Mouse (Mus musculus): ENCODE results near the gene Got2. TPM values are rescaled to one million over a fixed set of nuclear protein-coding genes. Genes with fewer than 3 reads are reported as not detected.

Gene Got2
- polyA plus RNA-seq, 2 experiments: 60.2 to 101 TPM

DNA sequence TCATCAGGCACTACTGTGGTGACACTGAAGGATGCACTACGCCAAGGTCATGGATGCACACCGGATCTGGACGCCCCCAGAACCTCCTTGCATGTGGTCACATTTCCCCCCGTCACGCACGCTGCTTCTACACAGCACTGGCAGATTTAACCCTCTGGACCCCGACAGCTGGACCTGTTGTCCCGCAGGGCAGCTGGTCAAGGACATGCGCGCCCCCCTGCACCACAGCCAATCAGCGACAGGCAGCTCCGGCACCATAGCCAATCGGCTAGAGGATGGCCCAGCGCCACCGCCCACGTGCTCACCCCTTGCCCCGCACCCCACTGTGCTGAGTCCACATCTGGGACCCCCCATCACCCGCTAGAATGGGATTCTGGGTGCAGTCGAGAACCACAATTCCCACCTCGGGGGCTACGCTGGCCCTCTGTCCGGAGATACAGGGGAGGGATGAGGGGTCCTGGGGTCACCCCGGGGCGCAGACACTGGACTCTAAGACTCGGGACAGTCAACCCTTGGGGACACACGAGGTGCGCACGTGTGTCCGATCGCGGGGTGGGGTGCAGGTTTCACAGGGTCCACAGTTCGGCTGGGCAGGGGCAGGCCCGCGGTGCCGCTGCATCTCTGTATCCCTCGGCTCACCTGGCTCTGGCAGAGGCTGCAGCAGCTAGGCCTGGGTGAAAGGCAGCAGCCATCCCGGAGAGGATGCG is 616 bp downstream of the Got2 start:
- ATAC-seq (ENCODE audit: low FRiP score, low read depth): peak; percentile 93
- Histone ChIP-seq H3K9ac (ENCODE audit: low read depth, low read length, severe bottlenecking) (peak overlapping the region; percentile 70), H3K9me3 (ENCODE audit: control insufficient read depth, low read length) (no peaks in the 10 kb centered on the region), H3K27me3 (ENCODE audit: control insufficient read depth, insufficient read depth, low read length) (no peaks in the 10 kb centered on the region), H3K4me2 (replicated peaks; ENCODE audit: low read depth, low read length, severe bottlenecking) (peak overlapping the region; percentile 79), H3K27ac (replicated peaks; ENCODE audit: low read depth, low read length) (peak overlapping the region; percentile 58), H3K4me1 (ENCODE audit: control insufficient read depth, insufficient read depth, low read length) (peaks cover 3% of the 10 kb centered on the region; the same call in 1 of the 2 replicates), H3K4me3 (replicated peaks; ENCODE audit: low read length) (peak overlapping the region; percentile 89), H3K36me3 (ENCODE audit: control insufficient read depth, insufficient read depth, low read length) (no peaks in the 10 kb centered on the region)
- 1% methylated on average over 36 of the region's 38 CpGs for WGBS
- DNase-seq (ENCODE audit: low spot score): peak; percentile 84
- 0 out of 2 replicates have a peak, but pooled peaks have one; percentile 8 for TF ChIP-seq POLR2A (IDR thresholded peaks at IDR 0.05; ENCODE audit: borderline replicate concordance, extremely low read depth, insufficient read depth, insufficient read length)

DNA sequence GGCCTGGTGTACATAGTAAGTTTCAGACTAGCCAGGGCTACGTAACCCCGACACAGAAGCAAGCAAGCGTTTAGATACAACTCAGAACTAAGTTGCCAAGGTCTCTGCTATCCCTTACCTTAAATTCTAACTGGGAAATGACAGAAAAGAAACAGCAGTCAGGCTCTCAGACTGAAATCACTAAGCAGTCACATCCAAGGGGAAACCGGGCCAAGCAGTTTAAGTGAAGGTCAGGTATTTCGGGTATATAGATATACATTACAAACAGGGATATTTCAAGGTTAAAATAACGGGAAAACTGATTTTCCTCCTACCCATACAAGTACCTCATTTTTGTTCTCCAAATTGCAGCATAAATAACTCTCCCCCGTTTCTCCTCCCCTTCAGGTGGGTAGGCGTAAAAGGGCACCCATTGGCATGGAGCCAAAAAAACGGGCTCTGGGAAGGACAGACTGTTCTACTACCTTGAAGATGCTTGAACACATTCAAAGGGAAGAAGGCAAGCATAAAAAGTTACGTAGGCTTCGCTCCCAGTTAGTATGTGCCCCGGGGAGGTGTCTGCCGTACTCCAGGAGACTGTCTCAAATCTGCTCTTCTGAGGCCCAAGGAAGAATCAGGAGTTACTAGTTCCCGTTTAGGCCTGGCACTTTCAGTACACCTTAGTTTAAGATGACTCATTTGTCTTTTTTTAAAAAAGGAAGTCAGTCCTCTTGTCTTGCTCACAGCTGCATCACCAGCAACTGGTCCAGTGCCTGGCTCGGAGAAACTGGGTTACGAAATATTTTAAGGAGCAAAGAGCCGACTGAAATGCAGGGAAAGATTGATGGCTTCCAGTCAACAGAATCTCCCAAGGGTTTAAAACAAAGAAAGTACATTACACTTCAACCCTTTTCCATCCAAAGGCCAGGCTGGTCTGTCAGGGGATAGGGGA is 1.4 kb downstream of the Got2 start:
- Histone ChIP-seq H3K4me3 (replicated peaks; ENCODE audit: low read length) (peak overlapping the region; percentile 89), H3K27ac (replicated peaks; ENCODE audit: low read depth, low read length) (no peak overlapping the region), H3K4me1 (ENCODE audit: control insufficient read depth, insufficient read depth, low read length) (peaks cover 3% of the 10 kb centered on the region; the same call in 1 of the 2 replicates), H3K36me3 (ENCODE audit: control insufficient read depth, insufficient read depth, low read length) (no peaks in the 10 kb centered on the region), H3K4me2 (replicated peaks; ENCODE audit: low read depth, low read length, severe bottlenecking) (peak overlapping the region; percentile 79), H3K9ac (ENCODE audit: low read depth, low read length, severe bottlenecking) (peak overlapping the region; percentile 70), H3K27me3 (ENCODE audit: control insufficient read depth, insufficient read depth, low read length) (no peaks in the 10 kb centered on the region), H3K9me3 (ENCODE audit: control insufficient read depth, low read length) (no peaks in the 10 kb centered on the region)
- 62% methylated on average over 17 of the region's 17 CpGs for WGBS
- ATAC-seq (ENCODE audit: low FRiP score, low read depth) (no peak), DNase-seq (ENCODE audit: low spot score) (no peak)
- no peak for TF ChIP-seq POLR2A (IDR thresholded peaks at IDR 0.05; ENCODE audit: borderline replicate concordance, extremely low read depth, insufficient read depth, insufficient read length)

DNA sequence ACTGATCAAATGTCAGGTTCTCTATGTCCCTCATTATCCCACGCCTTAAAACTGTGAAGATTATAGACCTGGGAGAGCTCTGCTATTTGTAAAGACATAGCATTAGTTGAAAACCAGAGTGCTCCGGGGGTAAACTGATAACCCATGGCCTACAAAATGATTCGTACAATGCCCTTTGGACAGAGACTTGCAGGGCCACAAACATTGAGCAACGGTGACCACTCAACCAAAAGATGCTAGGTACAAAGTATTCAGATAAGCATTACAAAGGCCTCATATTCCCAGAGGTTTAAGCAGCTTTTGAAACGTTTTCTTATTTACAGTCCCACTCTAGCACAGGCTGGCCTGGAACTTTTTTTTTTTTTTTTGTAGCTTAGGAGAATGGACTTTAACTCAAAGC is 2.4 kb downstream of the Got2 start:
- H3K4me2 ChIP-seq (replicated peaks; ENCODE audit: low read depth, low read length, severe bottlenecking): peak overlapping the region; percentile 15; the same call in 1 of the 2 replicates
- DNase-seq (ENCODE audit: low spot score) (no peak), ATAC-seq (ENCODE audit: low FRiP score, low read depth) (no peak)

DNA sequence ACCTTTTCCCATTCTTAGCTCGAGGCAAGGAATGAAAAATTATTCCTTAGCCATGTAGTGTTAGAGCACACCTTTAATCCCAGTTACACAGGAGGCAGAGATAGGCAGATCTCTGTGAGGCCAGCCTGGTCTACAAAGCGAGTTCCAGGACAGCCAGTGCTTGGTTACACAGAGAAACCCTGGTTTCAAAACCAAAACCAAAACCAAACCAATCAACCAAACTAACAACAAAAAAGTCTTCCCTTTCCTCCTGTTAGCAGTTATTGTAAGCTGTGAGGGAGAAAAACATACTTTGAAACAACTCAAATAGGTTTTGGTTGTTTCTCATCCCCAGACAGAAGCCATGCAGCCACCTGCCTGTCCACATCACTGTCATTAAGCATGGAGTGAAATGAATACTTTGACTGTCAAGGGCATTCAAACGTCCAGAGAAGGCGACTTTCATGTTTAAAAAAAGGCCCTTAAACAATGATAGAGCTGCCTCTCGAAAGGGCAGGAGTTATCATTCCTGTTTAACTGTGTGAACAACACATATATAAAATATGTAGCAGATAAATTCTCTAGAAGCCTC is 3.0 kb downstream of the Got2 start:
- Histone ChIP-seq H3K9me3 (ENCODE audit: control insufficient read depth, low read length) (no peaks in the 10 kb centered on the region), H3K4me2 (replicated peaks; ENCODE audit: low read depth, low read length, severe bottlenecking) (no peak overlapping the region), H3K36me3 (ENCODE audit: control insufficient read depth, insufficient read depth, low read length) (no peaks in the 10 kb centered on the region), H3K4me1 (ENCODE audit: control insufficient read depth, insufficient read depth, low read length) (peaks cover 3% of the 10 kb centered on the region; the same call in 1 of the 2 replicates), H3K4me3 (replicated peaks; ENCODE audit: low read length) (no peak overlapping the region), H3K27me3 (ENCODE audit: control insufficient read depth, insufficient read depth, low read length) (no peaks in the 10 kb centered on the region), H3K27ac (replicated peaks; ENCODE audit: low read depth, low read length) (no peak overlapping the region), H3K9ac (ENCODE audit: low read depth, low read length, severe bottlenecking) (no peak overlapping the region)
- no peak for ATAC-seq (ENCODE audit: low FRiP score, low read depth)
- no peak for TF ChIP-seq POLR2A (IDR thresholded peaks at IDR 0.05; ENCODE audit: borderline replicate concordance, extremely low read depth, insufficient read depth, insufficient read length)
- WGBS: 82% methylated on average over 5 of the region's 5 CpGs
- no peak for DNase-seq (ENCODE audit: low spot score)

More for the DNA sequence above, 2.4 kb downstream of the Got2 start:
- WGBS: 80% methylated on average over 5 of the region's 5 CpGs
- no peaks in the 10 kb centered on the region for H3K27me3 ChIP-seq (ENCODE audit: control insufficient read depth, insufficient read depth, low read length)
- no peak overlapping the region for H3K4me3 ChIP-seq (replicated peaks; ENCODE audit: low read length)
- no peaks in the 10 kb centered on the region for H3K36me3 ChIP-seq (ENCODE audit: control insufficient read depth, insufficient read depth, low read length)
- H3K27ac ChIP-seq (replicated peaks; ENCODE audit: low read depth, low read length): no peak overlapping the region
- H3K9ac ChIP-seq (ENCODE audit: low read depth, low read length, severe bottlenecking): no peak overlapping the region
- H3K9me3 ChIP-seq (ENCODE audit: control insufficient read depth, low read length): no peaks in the 10 kb centered on the region
- no peak for TF ChIP-seq POLR2A (IDR thresholded peaks at IDR 0.05; ENCODE audit: borderline replicate concordance, extremely low read depth, insufficient read depth, insufficient read length)
- peaks cover 3% of the 10 kb centered on the region; the same call in 1 of the 2 replicates for H3K4me1 ChIP-seq (ENCODE audit: control insufficient read depth, insufficient read depth, low read length)

DNA sequence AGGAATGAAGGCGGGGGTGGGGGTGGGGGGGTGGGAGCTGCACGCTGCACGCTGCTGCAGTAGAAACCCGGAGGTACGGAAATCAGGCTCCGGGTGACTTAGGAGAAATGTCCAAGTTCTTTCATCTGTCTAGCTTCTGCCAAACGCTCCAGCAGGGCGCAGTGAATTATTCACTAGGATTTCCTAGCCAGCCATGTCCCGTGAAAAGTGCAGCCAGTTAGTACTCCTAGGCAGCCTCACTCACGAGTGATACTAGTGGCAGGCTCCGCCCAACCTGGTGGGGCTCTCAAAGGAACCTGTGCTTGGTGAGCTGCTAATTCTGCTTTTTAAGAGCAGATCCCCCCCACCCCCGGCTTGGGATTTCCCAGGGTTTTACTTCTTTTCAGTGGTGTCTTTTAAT is 3.9 kb downstream of the Got2 start:
- Histone ChIP-seq H3K27me3 (ENCODE audit: control insufficient read depth, insufficient read depth, low read length) (no peaks in the 10 kb centered on the region), H3K36me3 (ENCODE audit: control insufficient read depth, insufficient read depth, low read length) (no peaks in the 10 kb centered on the region), H3K9me3 (ENCODE audit: control insufficient read depth, low read length) (no peaks in the 10 kb centered on the region), H3K9ac (ENCODE audit: low read depth, low read length, severe bottlenecking) (no peak overlapping the region), H3K27ac (replicated peaks; ENCODE audit: low read depth, low read length) (no peak overlapping the region), H3K4me3 (replicated peaks; ENCODE audit: low read length) (no peak overlapping the region), H3K4me2 (replicated peaks; ENCODE audit: low read depth, low read length, severe bottlenecking) (no peak overlapping the region), H3K4me1 (ENCODE audit: control insufficient read depth, insufficient read depth, low read length) (peaks cover 3% of the 10 kb centered on the region; the same call in 1 of the 2 replicates)
- TF ChIP-seq POLR2A (IDR thresholded peaks at IDR 0.05; ENCODE audit: borderline replicate concordance, extremely low read depth, insufficient read depth, insufficient read length): no peak
- WGBS: 82% methylated on average over 11 of the region's 12 CpGs
- no peak for DNase-seq (ENCODE audit: low spot score)
- no peak for ATAC-seq (ENCODE audit: low FRiP score, low read depth)
